Mouse (Mus musculus) neural tube, postnatal 0 days (tissue): ENCODE data around the gene Rps28. TPM values are rescaled to one million over a fixed set of nuclear protein-coding genes. Genes with fewer than 3 reads are reported as not detected.

Experiments used
- polyA plus RNA-seq: library from polyadenylated mRNA; unstranded; fragments of >200 nt; fragmentation: Nextera tagmentation; extraction: Ambion mirVana; gene quantifications from 2 replicates; pipeline ENCODE4 v1.2.1, GENCODE M21; 2015

Rps28 gene
- 552 and 646 TPM in 2 replicates for polyA plus RNA-seq

GRCm38 (mm10) chr17:33824084-33824996 is at the start of gene Rps28, which contains the start of gene Ndufa7:
Gene Rps28, minus strand, starts transcription at chr17:33824562.
Gene Ndufa7, plus strand, starts transcription at chr17:33824572.

GRCm38 (mm10) chr17:33873537-33873936 is 49.2 kb upstream of the Rps28 start, which contains the start of gene Gm7029:
Gene Gm7029, plus strand, starts transcription at chr17:33873837.

GRCm38 (mm10) chr17:33842966-33843795 is 18.8 kb upstream of the Rps28 start, which contains the start of gene Cd320:
Gene Cd320, plus strand, starts transcription at chr17:33843091.

GRCm38 (mm10) chr17:33810334-33811141 is 13.8 kb downstream of the Rps28 start, which contains the start of gene Kank3:
Gene Kank3, plus strand, starts transcription at chr17:33810519.

GRCm38 (mm10) chr17:33781124-33781977 is 43.0 kb downstream of the Rps28 start, which contains the start of gene Angptl4:
Gene Angptl4, minus strand, starts transcription at chr17:33781830.

Other genes with a start within 250 kb of the Rps28 start
- 63.1 and 72.0 TPM in 2 replicates for gene Zfp414, start 195.5 kb downstream of the Rps28 start, polyA plus RNA-seq
- gene Pram1, start 186.5 kb downstream of the Rps28 start, polyA plus RNA-seq = 0.28 and 0.43 TPM in 2 replicates
- 101 and 115 TPM in 2 replicates for gene Hnrnpm, start 137.7 kb downstream of the Rps28 start, polyA plus RNA-seq
- 76.0 and 80.0 TPM in 2 replicates for gene March2, start 105.9 kb downstream of the Rps28 start, polyA plus RNA-seq
- gene Rab11b, start 64.0 kb downstream of the Rps28 start, polyA plus RNA-seq = 488 and 491 TPM in 2 replicates
- gene Angptl4, start 42.7 kb downstream of the Rps28 start, polyA plus RNA-seq = 41.0 and 44.6 TPM in 2 replicates
- gene Kank3, start 14.0 kb downstream of the Rps28 start, polyA plus RNA-seq = 38.1 and 42.0 TPM in 2 replicates
- 595 and 638 TPM in 2 replicates for gene Ndufa7, start within 50 bp of the Rps28 start, polyA plus RNA-seq
- 51.5 and 57.3 TPM in 2 replicates for gene Cd320, start 18.5 kb upstream of the Rps28 start, polyA plus RNA-seq
- not detected in 2 replicates for gene Gm7029, start 49.3 kb upstream of the Rps28 start, polyA plus RNA-seq
- 1.6 TPM in 2 replicates for gene Kifc1, start 66.1 kb upstream of the Rps28 start, polyA plus RNA-seq
- 1.4 and 1.5 TPM in 2 replicates for gene Platr17, start 80.6 kb upstream of the Rps28 start, polyA plus RNA-seq
- 40.7 and 43.3 TPM in 2 replicates for gene Daxx, start 84.9 kb upstream of the Rps28 start, polyA plus RNA-seq
- 47.9 and 55.8 TPM in 2 replicates for gene Tapbp, start 91.3 kb upstream of the Rps28 start, polyA plus RNA-seq
- 18.3 and 18.5 TPM in 2 replicates for gene Zbtb22, start 91.3 kb upstream of the Rps28 start, polyA plus RNA-seq
- 40.2 and 49.4 TPM in 2 replicates for gene Rgl2, start 105.0 kb upstream of the Rps28 start, polyA plus RNA-seq
- gene Pfdn6, start 115.8 kb upstream of the Rps28 start, polyA plus RNA-seq = 181 TPM in 2 replicates
- gene Wdr46, start 116.1 kb upstream of the Rps28 start, polyA plus RNA-seq = 17.0 and 17.9 TPM in 2 replicates
- gene B3galt4, start 126.9 kb upstream of the Rps28 start, polyA plus RNA-seq = 13.6 and 15.4 TPM in 2 replicates
- 60.0 and 63.3 TPM in 2 replicates for gene Vps52, start 131.2 kb upstream of the Rps28 start, polyA plus RNA-seq
- gene Rps18, start 131.4 kb upstream of the Rps28 start, polyA plus RNA-seq = 872 and 906 TPM in 2 replicates
- gene H2-K1, start 175.8 kb upstream of the Rps28 start, polyA plus RNA-seq = 23.9 and 24.3 TPM in 2 replicates
- 21.7 and 24.2 TPM in 2 replicates for gene Ring1, start 200.1 kb upstream of the Rps28 start, polyA plus RNA-seq
- 72.0 and 82.6 TPM in 2 replicates for gene H2-Ke6, start 203.5 kb upstream of the Rps28 start, polyA plus RNA-seq
- 143 and 149 TPM in 2 replicates for gene Slc39a7, start 207.1 kb upstream of the Rps28 start, polyA plus RNA-seq
- gene Rxrb, start 207.2 kb upstream of the Rps28 start, polyA plus RNA-seq = 50.1 and 52.1 TPM in 2 replicates
- 9.1 and 12.1 TPM in 2 replicates for gene Col11a2, start 214.9 kb upstream of the Rps28 start, polyA plus RNA-seq